Mouse (Mus musculus): ENCODE results near the gene Tfam. TPM values are rescaled to one million over a fixed set of nuclear protein-coding genes. Genes with fewer than 3 reads are reported as not detected.

Gene Tfam
- total RNA-seq (2014; rRNA removed): 18.5 and 19.6 TPM in 2 replicates
- polyA plus RNA-seq (2012; rRNA removed): 10.4 and 11.6 TPM in 2 replicates

- peaks cover 8% of the 10 kb centered on the region; the same call in 1 of the 2 replicates for H3K4me1 ChIP-seq (ENCODE audit: control insufficient read depth, insufficient read depth, low read length)
- H3K4me3 ChIP-seq (ENCODE audit: insufficient read depth, low read depth, low read length): peak within 1 kb of the TSS; percentile 83
- no peak for TF ChIP-seq CTCF (IDR thresholded peaks at IDR 0.05; ENCODE audit: low read depth, low read length)
- TF ChIP-seq POLR2A (IDR thresholded peaks at IDR 0.05; ENCODE audit: extremely low read depth, insufficient read depth, low read length): no peak
- DNase-seq (ENCODE audit: extremely low read depth, low read depth, low spot score): no peak
- peak within 1 kb of the TSS; percentile 90 for H3K9ac ChIP-seq (ENCODE audit: low read depth, low read length)
- WGBS: 2% methylated on average over 7 of the region's 7 CpGs
- H3K36me3 ChIP-seq (ENCODE audit: control insufficient read depth, insufficient read depth, low read length): peaks cover 2% of the 10 kb centered on the region
- no peaks in the 10 kb centered on the region for H3K27me3 ChIP-seq (ENCODE audit: control insufficient read depth, insufficient read depth, low read length)
- H3K27ac ChIP-seq (replicated peaks; ENCODE audit: insufficient read depth, low read depth, low read length): peak within 1 kb of the TSS; percentile 84
- peaks cover 6% of the 10 kb centered on the region for H3K79me2 ChIP-seq (ENCODE audit: control insufficient read depth, insufficient read depth, low read length)
Observed at GRCm38 (mm10) chr10:71238240-71238554, at the start of gene Tfam. Gene Tfam (minus strand): TSS chr10:71238280.

DNA sequence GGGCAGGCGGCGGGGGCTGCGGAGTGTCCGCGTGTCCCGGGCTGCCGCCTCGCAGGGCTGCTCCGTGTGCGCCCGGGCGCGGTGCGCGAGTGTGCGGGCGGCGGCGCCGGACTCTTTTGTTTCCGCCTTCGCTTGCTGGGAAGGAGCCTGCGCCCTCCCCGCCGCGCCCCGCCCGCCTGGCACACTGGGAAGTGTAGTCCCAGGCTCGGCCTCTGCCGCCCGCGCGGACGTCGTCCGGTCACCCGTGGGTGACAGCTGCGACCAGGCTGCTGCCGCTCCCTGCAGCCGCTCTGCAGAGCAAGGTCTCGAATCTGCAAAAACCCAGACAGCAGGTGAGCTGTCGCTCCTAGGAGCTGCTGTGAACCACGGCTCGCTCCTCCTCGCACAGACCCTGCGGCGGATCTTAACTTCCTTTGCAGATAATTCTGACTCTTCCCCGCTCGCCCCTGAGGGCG, 47.1 kb upstream of the Tfam start, which contains the start of gene Ube2d1:
Ube2d1 (minus strand) TSS at position 137 of the 455 bp plus-strand sequence.
- Histone ChIP-seq H3K9ac (ENCODE audit: low read depth, low read length) (peak within 1 kb of the TSS; percentile 92), H3K27ac (replicated peaks; ENCODE audit: insufficient read depth, low read depth, low read length) (no peak within 1 kb of the TSS), H3K36me3 (ENCODE audit: control insufficient read depth, insufficient read depth, low read length) (no peaks in the 10 kb centered on the region), H3K27me3 (ENCODE audit: control insufficient read depth, insufficient read depth, low read length) (no peaks in the 10 kb centered on the region), H3K4me1 (ENCODE audit: control insufficient read depth, insufficient read depth, low read length) (peaks cover 16% of the 10 kb centered on the region), H3K79me2 (ENCODE audit: control insufficient read depth, insufficient read depth, low read length) (peaks cover 10% of the 10 kb centered on the region; the same call in 1 of the 2 replicates), H3K4me3 (ENCODE audit: insufficient read depth, low read depth, low read length) (peak within 1 kb of the TSS; percentile 90)
- TF ChIP-seq CTCF (IDR thresholded peaks at IDR 0.05; ENCODE audit: low read depth, low read length): no peak
- peak; percentile 71; the same call in 1 of the 2 replicates for TF ChIP-seq POLR2A (IDR thresholded peaks at IDR 0.05; ENCODE audit: extremely low read depth, insufficient read depth, low read length)
- 1% methylated on average over 50 of the region's 50 CpGs for WGBS
- DNase-seq (ENCODE audit: extremely low read depth, low read depth, low spot score): peak; percentile 50

DNA sequence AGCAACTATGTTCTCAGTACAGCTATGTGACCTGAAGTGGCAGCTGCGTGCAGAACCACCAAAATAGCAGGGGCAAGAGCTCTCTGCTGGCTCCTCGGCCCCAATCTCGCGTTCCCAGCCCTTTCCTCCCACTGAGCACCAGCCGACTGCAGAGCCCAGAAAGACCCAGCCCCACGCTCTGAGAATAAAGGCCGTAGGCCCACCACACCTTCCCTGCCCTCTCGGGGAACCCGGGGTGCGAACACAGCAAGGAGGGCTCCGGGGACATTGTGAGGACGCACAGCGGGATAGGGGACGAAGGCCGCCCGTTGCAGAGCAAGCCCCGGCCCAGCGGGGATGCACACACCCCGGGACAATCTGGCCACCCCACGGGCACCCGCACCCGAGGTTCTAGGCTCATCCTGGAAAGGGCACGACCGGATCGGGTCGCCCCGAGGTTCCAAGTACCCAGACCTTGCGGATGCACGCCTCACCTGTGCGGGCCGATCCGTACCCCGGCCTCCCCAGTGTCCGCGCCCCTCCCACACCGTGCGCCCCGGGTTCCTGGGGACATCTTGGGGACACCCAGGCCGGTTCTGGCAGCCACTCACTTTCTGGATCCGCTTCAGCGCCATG, 46.5 kb upstream of the Tfam start:
- Histone ChIP-seq H3K9ac (ENCODE audit: low read depth, low read length) (peak overlapping the region; percentile 92), H3K79me2 (ENCODE audit: control insufficient read depth, insufficient read depth, low read length) (peaks cover 13% of the 10 kb centered on the region; the same call in 1 of the 2 replicates), H3K4me3 (ENCODE audit: insufficient read depth, low read depth, low read length) (peak overlapping the region; percentile 90), H3K4me1 (ENCODE audit: control insufficient read depth, insufficient read depth, low read length) (peaks cover 16% of the 10 kb centered on the region), H3K36me3 (ENCODE audit: control insufficient read depth, insufficient read depth, low read length) (no peaks in the 10 kb centered on the region), H3K27ac (replicated peaks; ENCODE audit: insufficient read depth, low read depth, low read length) (no peak overlapping the region), H3K27me3 (ENCODE audit: control insufficient read depth, insufficient read depth, low read length) (no peaks in the 10 kb centered on the region)
- 1% methylated on average over 41 of the region's 41 CpGs for WGBS
- TF ChIP-seq CTCF (IDR thresholded peaks at IDR 0.05; ENCODE audit: low read depth, low read length) (no peak), POLR2A (IDR thresholded peaks at IDR 0.05; ENCODE audit: extremely low read depth, insufficient read depth, low read length) (no peak)
- no peak for DNase-seq (ENCODE audit: extremely low read depth, low read depth, low spot score)

DNA sequence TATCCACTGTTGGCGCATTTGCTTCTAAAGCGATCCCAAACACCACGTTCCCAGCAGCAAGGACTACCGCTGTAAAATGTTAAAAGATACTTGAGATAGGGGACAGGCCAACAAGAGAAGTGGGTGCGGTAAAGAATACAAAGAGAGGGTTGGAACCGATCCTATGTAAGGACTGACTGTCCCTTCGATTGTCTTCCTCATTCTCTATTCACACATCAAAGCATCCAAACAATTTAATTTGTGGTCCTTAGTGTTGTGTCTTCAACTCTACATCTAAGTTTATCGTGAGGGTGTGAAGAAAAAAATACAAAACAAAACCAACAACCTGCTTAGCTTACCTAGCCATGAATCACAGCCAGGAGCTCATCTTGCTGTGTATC, 46.0 kb upstream of the Tfam start:
- 12% methylated on average over 8 of the region's 8 CpGs for WGBS
- peak; percentile 26 for DNase-seq (ENCODE audit: extremely low read depth, low read depth, low spot score)
- no peaks in the 10 kb centered on the region for H3K36me3 ChIP-seq (ENCODE audit: control insufficient read depth, insufficient read depth, low read length)
- H3K9ac ChIP-seq (ENCODE audit: low read depth, low read length): peak overlapping the region; percentile 92
- H3K4me3 ChIP-seq (ENCODE audit: insufficient read depth, low read depth, low read length): peak overlapping the region; percentile 90
- peaks cover 18% of the 10 kb centered on the region; the same call in 1 of the 2 replicates for H3K79me2 ChIP-seq (ENCODE audit: control insufficient read depth, insufficient read depth, low read length)
- no peak overlapping the region for H3K27ac ChIP-seq (replicated peaks; ENCODE audit: insufficient read depth, low read depth, low read length)
- TF ChIP-seq POLR2A (IDR thresholded peaks at IDR 0.05; ENCODE audit: extremely low read depth, insufficient read depth, low read length) (no peak), CTCF (IDR thresholded peaks at IDR 0.05; ENCODE audit: low read depth, low read length) (no peak)
- H3K27me3 ChIP-seq (ENCODE audit: control insufficient read depth, insufficient read depth, low read length): no peaks in the 10 kb centered on the region
- peaks cover 16% of the 10 kb centered on the region for H3K4me1 ChIP-seq (ENCODE audit: control insufficient read depth, insufficient read depth, low read length)

- Histone ChIP-seq H3K4me3 (ENCODE audit: insufficient read depth, low read depth, low read length) (no peak overlapping the region), H3K27ac (replicated peaks; ENCODE audit: insufficient read depth, low read depth, low read length) (no peak overlapping the region), H3K4me1 (ENCODE audit: control insufficient read depth, insufficient read depth, low read length) (no peaks in the 10 kb centered on the region), H3K79me2 (ENCODE audit: control insufficient read depth, insufficient read depth, low read length) (peaks cover 16% of the 10 kb centered on the region), H3K36me3 (ENCODE audit: control insufficient read depth, insufficient read depth, low read length) (no peaks in the 10 kb centered on the region), H3K9ac (ENCODE audit: low read depth, low read length) (no peak overlapping the region), H3K27me3 (ENCODE audit: control insufficient read depth, insufficient read depth, low read length) (no peaks in the 10 kb centered on the region)
- TF ChIP-seq POLR2A (IDR thresholded peaks at IDR 0.05; ENCODE audit: extremely low read depth, insufficient read depth, low read length) (no peak), CTCF (IDR thresholded peaks at IDR 0.05; ENCODE audit: low read depth, low read length) (no peak)
- 84% methylated on average over 9 of the region's 9 CpGs for WGBS
- no peak for DNase-seq (ENCODE audit: extremely low read depth, low read depth, low spot score)
Observed at GRCm38 (mm10) chr10:71273008-71273739, 35.1 kb upstream of the Tfam start.

Measured in liver, adult 2 months (tissue).